Mouse (Mus musculus) layer of hippocampus, adult 18-20 months (tissue): ENCODE results near the gene Plscr4. TPM values are rescaled to one million over a fixed set of nuclear protein-coding genes. Genes with fewer than 3 reads are reported as not detected.

ENCODE experiments used
- DNase-seq, 2 experiments: peaks; one replicate each; pipeline ENCODE4 v3.0.0; 2022; ENCODE audit warnings: low spot score in 2 of 2
- total RNA-seq, 2 experiments: library from RNA; stranded (reverse); gene quantifications; 2 replicates each; pipeline ENCODE4 v1.2.3; 2021

Gene Plscr4
- total RNA-seq, 2 experiments from 2014 or later: 3.4 to 3.7 TPM

GRCm38 (mm10) chr9:92504889-92505288 is 47.7 kb downstream of the Plscr4 start:
- no peak for DNase-seq

- DNase-seq: no peak
Observed at GRCm38 (mm10) chr9:92511696-92512095, 54.5 kb downstream of the Plscr4 start.

- DNase-seq: no peak
Observed at GRCm38 (mm10) chr9:92517036-92517435, 59.9 kb downstream of the Plscr4 start.

GRCm38 (mm10) chr9:92520751-92521150 is 63.6 kb downstream of the Plscr4 start:
- DNase-seq: no peak

- no peak for DNase-seq
Observed at GRCm38 (mm10) chr9:92524506-92524905, 67.3 kb downstream of the Plscr4 start.

GRCm38 (mm10) chr9:92530055-92530454 is 72.9 kb downstream of the Plscr4 start:
- DNase-seq: no peak

- DNase-seq: peak; percentile 19 to 51
Observed at GRCm38 (mm10) chr9:92537735-92538134, 80.6 kb downstream of the Plscr4 start.

- DNase-seq: no peak
Observed at GRCm38 (mm10) chr9:92538216-92538615, 81.0 kb downstream of the Plscr4 start.

Other genes starting within 250 kb of the Plscr4 start
- 1 to 10 TPM; 1.2 to 2.3 TPM for gene Plscr1, start 207.6 kb upstream of the Plscr4 start, total RNA-seq
- 1 to 10 TPM; 2.2 to 2.6 TPM for gene Plscr2, start 181.8 kb upstream of the Plscr4 start, total RNA-seq
- gene 1700057G04Rik, start 148.0 kb upstream of the Plscr4 start, total RNA-seq: not detected
- gene Plod2, start 84.8 kb downstream of the Plscr4 start, total RNA-seq: 1 to 10 TPM; 6.3 to 6.6 TPM